Mouse (Mus musculus) CH12.LX (cell line): ENCODE measurements around the gene Nhp2. TPM values are rescaled to one million over a fixed set of nuclear protein-coding genes. Genes with fewer than 3 reads are reported as not detected.
A peak's percentile ranks its signal among the peaks of the same experiment; 100 is the strongest.

Experiments used
- DNase-seq: peaks from one replicate; pipeline ENCODE4 v3.0.0-alpha.2; 2013; ENCODE audit errors: extremely low read depth
- H3K27ac ChIP-seq: 2 replicates; pipeline ENCODE4 v1.5.1; 2012; ENCODE audit warnings: low read depth, mild to moderate bottlenecking, control low read depth, moderate library complexity; ENCODE audit not compliant: insufficient read depth
- H3K27me3 ChIP-seq: replicated peaks from 2 replicates; pipeline ENCODE3; 2012; ENCODE audit warnings: inconsistent platforms
- H3K36me3 ChIP-seq, 2 experiments: replicated peaks in 1 of 2; 2 replicates each; pipeline versions ENCODE3 to v1.6.1; 2012; ENCODE audit warnings: inconsistent platforms in 1 of 2, low read length in 1 of 2, mild to moderate bottlenecking in 1 of 2, mixed read lengths in 1 of 2, moderate library complexity in 1 of 2; ENCODE audit not compliant: control insufficient read depth in 1 of 2, insufficient read depth in 1 of 2
- H3K4me1 ChIP-seq, 2 experiments: 2 replicates each; pipeline ENCODE4 v1.6.1; 2012; ENCODE audit warnings: inconsistent platforms in 1 of 2, moderate library complexity in 1 of 2; ENCODE audit not compliant: insufficient read depth in 2 of 2, control insufficient read depth in 1 of 2
- H3K4me2 ChIP-seq: 2 replicates; pipeline ENCODE4 v1.6.1; 2012; ENCODE audit warnings: low read depth, mild to moderate bottlenecking, control low read depth; ENCODE audit not compliant: poor library complexity, insufficient read depth, severe bottlenecking
- H3K4me3 ChIP-seq, 3 experiments: fragments of 150-350 bp in 1 of 3; sonication (generic) in 1 of 3; replicated peaks in 1 of 3; 2 replicates each; pipeline versions ENCODE3 to v1.5.1; 2011 to 2012; ENCODE audit warnings: low read depth in 2 of 3, low read length in 2 of 3, mild to moderate bottlenecking in 2 of 3, moderate library complexity in 2 of 3, control low read depth in 1 of 3, improper control_type of control experiment in 1 of 3, inconsistent platforms in 1 of 3, mixed read lengths in 1 of 3; ENCODE audit not compliant: poor library complexity in 1 of 3
- H3K79me2 ChIP-seq: replicated peaks from 2 replicates; pipeline ENCODE4 v1.6.1; 2012; ENCODE audit warnings: mild to moderate bottlenecking, moderate library complexity; ENCODE audit not compliant: control insufficient read depth, poor library complexity, insufficient read depth, severe bottlenecking; ENCODE audit errors: extremely low read depth
- H3K9ac ChIP-seq: 2 replicates; pipeline ENCODE4 v1.6.1; 2012; ENCODE audit warnings: low read depth, mild to moderate bottlenecking, control low read depth, moderate library complexity; ENCODE audit not compliant: insufficient read depth
- H3K9me3 ChIP-seq: replicated peaks from 2 replicates; pipeline ENCODE3; 2012; ENCODE audit warnings: low read length, inconsistent platforms, mixed read lengths
- CHD1 ChIP-seq: IDR thresholded peaks from 2 replicates; pipeline ENCODE4 v1.6.1; 2012; ENCODE audit warnings: low read depth, low read length, improper control_type of control experiment, inconsistent platforms
- CHD2 ChIP-seq: IDR thresholded peaks from 2 replicates; pipeline ENCODE4 v1.6.1; 2011; ENCODE audit warnings: low read length, improper control_type of control experiment
- GABPA ChIP-seq: IDR thresholded peaks from 2 replicates; pipeline ENCODE4 v1.6.1; 2012; ENCODE audit warnings: low read depth, low read length, improper control_type of control experiment, inconsistent platforms; ENCODE audit not compliant: insufficient replicate concordance
- HCFC1 ChIP-seq: IDR thresholded peaks from 2 replicates; pipeline ENCODE4 v1.6.1; 2012; ENCODE audit warnings: low read depth, mild to moderate bottlenecking, inconsistent platforms, low read length, improper control_type of control experiment
- IRF4 ChIP-seq: IDR thresholded peaks from 2 replicates; pipeline ENCODE4 v1.6.1; 2014; ENCODE audit warnings: low read depth, mild to moderate bottlenecking, inconsistent platforms, low read length, improper control_type of control experiment
- JUND ChIP-seq: conservative IDR thresholded peaks from 2 replicates; pipeline ENCODE4 v1.6.1; 2011; ENCODE audit warnings: low read depth, low read length, improper control_type of control experiment
- KAT2A ChIP-seq: IDR thresholded peaks from 2 replicates; pipeline ENCODE4 v1.6.1; 2012; ENCODE audit warnings: low read length, improper control_type of control experiment, inconsistent platforms; ENCODE audit not compliant: insufficient replicate concordance
- MAX ChIP-seq: IDR thresholded peaks from 2 replicates; pipeline ENCODE4 v1.6.1; 2011; ENCODE audit warnings: low read length, improper control_type of control experiment
- MXI1 ChIP-seq: IDR thresholded peaks from 2 replicates; pipeline ENCODE4 v1.6.1; 2011; ENCODE audit warnings: mild to moderate bottlenecking, low read depth, low read length, improper control_type of control experiment
- MYC ChIP-seq: IDR thresholded peaks from 2 replicates; pipeline ENCODE4 v1.6.1; 2011; ENCODE audit warnings: low read depth, mild to moderate bottlenecking, improper control_type of control experiment, low read length
- RAD21 ChIP-seq: IDR thresholded peaks from 2 replicates; pipeline ENCODE4 v1.6.1; 2011; ENCODE audit warnings: low read depth, mild to moderate bottlenecking, low read length, improper control_type of control experiment, moderate library complexity
- SIN3A ChIP-seq: IDR thresholded peaks from 2 replicates; pipeline ENCODE4 v1.6.1; 2012; ENCODE audit warnings: low read length, improper control_type of control experiment, inconsistent platforms
- SMC3 ChIP-seq: IDR thresholded peaks from 2 replicates; pipeline ENCODE4 v1.6.1; 2011; ENCODE audit warnings: low read depth, low read length, improper control_type of control experiment
- USF2 ChIP-seq: conservative IDR thresholded peaks from 2 replicates; pipeline ENCODE4 v1.6.1; 2011; ENCODE audit warnings: low read depth, low read length, improper control_type of control experiment
- ZC3H11A ChIP-seq: IDR thresholded peaks from 2 replicates; pipeline ENCODE4 v1.6.1; 2012; ENCODE audit warnings: low read depth, mild to moderate bottlenecking, inconsistent platforms, low read length, improper control_type of control experiment
- ZKSCAN1 ChIP-seq: IDR thresholded peaks from 2 replicates; pipeline ENCODE4 v1.6.1; 2012; ENCODE audit warnings: low read depth, inconsistent platforms, low read length, improper control_type of control experiment, borderline replicate concordance
- dilution Hi-C: fragments of 300-500 bp; cut with MboI; formaldehyde crosslinking; loops from 2 replicates; pipeline ENCODE4 v1.14.3; 2020; ENCODE audit warnings: low sequenced_read_pairs; ENCODE audit not compliant: extremely low pct_unique_long_range_greater_than_20kb, extremely low pct_ligation_motif_present
- in situ Hi-C: fragments of 300-500 bp; cut with MboI; formaldehyde crosslinking; loops from 3 replicates; pipeline ENCODE4 v1.14.3; 2019; ENCODE audit warnings: low sequenced_read_pairs, low pct_ligation_motif_present, low pct_unique_long_range_greater_than_20kb, mixed read lengths
- polyA plus RNA-seq: library from polyadenylated mRNA; unstranded; fragments of >175 nt; gene quantifications from 2 replicates; pipeline ENCODE4 v1.2.1, GENCODE M21; 2012; ENCODE audit warnings: low read depth; ENCODE audit not compliant: insufficient read length
- total RNA-seq, 2 experiments: library from RNA; depleted of rRNA; stranded (reverse); fragments of 300-350 nt in 1 of 2; fragments of >200 nt in 1 of 2; gene quantifications; 2 replicates each; pipeline ENCODE4 v1.2.3; 2012 to 2014

Gene Nhp2
- total and polyA plus RNA-seq, 3 experiments = 489 to 847 (median 722) TPM

DNA sequence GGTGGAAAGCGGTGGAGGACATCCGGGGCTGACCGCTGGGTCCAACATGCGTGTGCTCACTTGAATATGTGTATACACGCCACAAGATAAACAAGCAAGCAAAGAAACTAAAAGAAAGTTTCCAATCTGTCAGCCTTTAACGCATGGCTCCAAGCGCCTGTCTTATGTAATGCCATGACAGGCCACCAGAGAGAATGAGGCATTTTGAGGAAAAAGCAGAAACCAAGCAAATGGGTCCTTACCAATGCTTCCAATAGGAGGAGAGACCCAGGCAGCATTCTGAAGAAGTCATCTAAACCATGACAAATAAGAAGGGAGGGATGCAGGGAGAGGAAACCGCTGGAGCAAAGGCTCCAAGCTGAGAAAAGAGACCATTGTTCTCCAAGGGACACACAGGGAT lies 5.3 kb upstream of the Nhp2 start:
- in situ Hi-C loops (loop anchor here (10.0 kb wide), 1 partner anchor 71 kb away; the partner anchor contains the start of gene 0610009B22Rik), dilution Hi-C loops (no loop called here)
- Histone ChIP-seq H3K27ac (no peak overlapping the region), H3K4me2 (no peak overlapping the region), H3K27me3 (no peaks in the 10 kb centered on the region), H3K9ac (no peak overlapping the region), H3K9me3 (no peaks in the 10 kb centered on the region), H3K36me3 (no peaks in the 10 kb centered on the region)
- DNase-seq = no peak
- no peak for TF ChIP-seq SMC3
- TF ChIP-seq RAD21 = no peak
- no peak for TF ChIP-seq CHD2
- no peak for TF ChIP-seq SIN3A
- TF ChIP-seq ZKSCAN1 = no peak
- TF ChIP-seq MYC = no peak
- TF ChIP-seq JUND = no peak
- no peak for TF ChIP-seq ZC3H11A
- TF ChIP-seq CHD1 = no peak
- TF ChIP-seq USF2 = no peak
- TF ChIP-seq, all 38 proteins: peak for 0
- Histone ChIP-seq H3K79me2 (no peaks in the 10 kb centered on the region; the same call in 1 of the 2 replicates), H3K4me3 (no peak overlapping the region), H3K4me1 (peaks cover 8 to 24% of the 10 kb centered on the region in 2 experiments)

DNA sequence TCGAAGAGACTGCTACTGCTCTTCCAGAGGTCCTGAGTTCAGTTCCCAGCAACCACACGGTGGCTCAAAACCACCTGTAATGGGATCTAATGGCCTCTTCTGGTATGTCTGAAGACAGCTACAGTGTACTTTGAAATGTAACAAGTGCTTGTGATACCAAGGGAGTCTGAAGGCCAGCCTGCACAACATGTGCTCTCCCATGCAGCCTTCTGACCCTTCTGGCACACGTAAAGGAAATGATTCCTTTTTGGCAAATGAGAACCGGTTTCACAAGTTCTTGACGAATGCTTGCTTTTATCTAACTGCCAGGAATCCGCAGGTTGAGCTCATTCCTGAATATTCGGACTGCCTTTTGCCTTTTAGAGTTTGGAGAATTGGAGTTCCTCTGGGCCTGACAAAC lies 4.4 kb upstream of the Nhp2 start:
- DNase-seq = no peak
- dilution Hi-C loops (no loop called here), in situ Hi-C loops (loop anchor here (10.0 kb wide), 1 partner anchor 70 kb away; the partner anchor contains the start of gene 0610009B22Rik)
- Histone ChIP-seq H3K27me3 (no peaks in the 10 kb centered on the region), H3K27ac (no peak overlapping the region), H3K4me3 (peak overlapping the region; percentile 45 to 55 (median 49)), H3K4me2 (peak overlapping the region; percentile 48), H3K4me1 (peaks cover 8 to 24% of the 10 kb centered on the region in 2 experiments)
- 0 out of 2 replicates have a peak, but pooled peaks have one; percentile 8 for TF ChIP-seq IRF4
- TF ChIP-seq KAT2A = 0 out of 2 replicates have a peak, but pooled peaks have one; percentile 24
- TF ChIP-seq GABPA = no peak
- peak; percentile 84 for TF ChIP-seq MYC
- no peak for TF ChIP-seq HCFC1
- TF ChIP-seq MAX = peak; percentile 16
- 0 out of 2 replicates have a peak, but pooled peaks have one; percentile 20 for TF ChIP-seq MXI1
- TF ChIP-seq, all 38 proteins: peak for 5
- H3K9me3 ChIP-seq = no peaks in the 10 kb centered on the region
- H3K9ac ChIP-seq = peak overlapping the region; percentile 89
- H3K36me3 ChIP-seq = no peaks in the 10 kb centered on the region
- H3K79me2 ChIP-seq = peaks cover 5% of the 10 kb centered on the region
